Mouse (Mus musculus) stomach, embryonic 14.5 days (tissue): ENCODE results near the gene Pgm5. TPM values are rescaled to one million over a fixed set of nuclear protein-coding genes. Genes with fewer than 3 reads are reported as not detected.

Experiments used
- ATAC-seq: fragments of 200-750 bp; cut with Nextera tagmentation; 2 replicates; pipeline ENCODE4 v1.8.0; 2017; ENCODE audit warnings: low read depth, moderate TSS enrichment; ENCODE audit not compliant: insufficient number of reproducible peaks, insufficient read depth, low FRiP score
- H3K27ac ChIP-seq: fragments of 300-500 bp; sonication (generic); 2 replicates; pipeline ENCODE4 v1.5.1; 2014; ENCODE audit warnings: mild to moderate bottlenecking, low read length, moderate library complexity, mixed read lengths
- H3K27me3 ChIP-seq: fragments of 300-500 bp; sonication (generic); 2 replicates; pipeline ENCODE4 v1.6.1; 2014; ENCODE audit warnings: low read length, control low read depth, mixed read lengths; ENCODE audit not compliant: control insufficient read depth, insufficient read depth
- H3K36me3 ChIP-seq: fragments of 300-500 bp; sonication (generic); 2 replicates; pipeline ENCODE4 v1.6.1; 2014; ENCODE audit warnings: mild to moderate bottlenecking, control low read depth, low read length, moderate library complexity, mixed read lengths; ENCODE audit not compliant: control insufficient read depth, insufficient read depth
- H3K4me1 ChIP-seq: fragments of 300-500 bp; sonication (generic); 2 replicates; pipeline ENCODE4 v1.6.1; 2014; ENCODE audit warnings: low read length, control low read depth, mixed read lengths; ENCODE audit not compliant: control insufficient read depth, insufficient read depth
- H3K4me2 ChIP-seq: fragments of 300-500 bp; sonication (generic); replicated peaks from 2 replicates; pipeline ENCODE4 v1.6.1; 2014; ENCODE audit warnings: low read depth, low read length, control low read depth
- H3K4me3 ChIP-seq: fragments of 300-500 bp; sonication (generic); 2 replicates; pipeline ENCODE4 v1.5.1; 2014; ENCODE audit warnings: low read depth, low read length, control low read depth
- H3K9ac ChIP-seq: fragments of 300-500 bp; sonication (generic); replicated peaks from 2 replicates; pipeline ENCODE4 v1.6.1; 2014; ENCODE audit warnings: low read depth, mild to moderate bottlenecking, control low read depth, low read length, moderate library complexity, mixed read lengths
- H3K9me3 ChIP-seq: fragments of 300-500 bp; sonication (generic); 2 replicates; pipeline ENCODE4 v1.6.1; 2016; ENCODE audit warnings: low read depth, low read length, control low read depth; ENCODE audit not compliant: control insufficient read depth
- WGBS: fragments of 180-500 bp; shearing (Covaris S2); extraction: QIAGEN DNeasy Blood & Tissue Kit; methylation state at CpG from one replicate; pipeline ENCODE4 v1.1.7; 2014; 5-methylcytosine and 5-hydroxymethylcytosine counted together
- polyA plus RNA-seq: library from polyadenylated mRNA; unstranded; fragments of >200 nt; fragmentation: Nextera tagmentation; extraction: Ambion mirVana; gene quantifications from 2 replicates; pipeline ENCODE4 v1.2.1, GENCODE M21; 2014

Pgm5 gene
- polyA plus RNA-seq, 1 experiment from 2014 or later: 20.3 TPM

DNA sequence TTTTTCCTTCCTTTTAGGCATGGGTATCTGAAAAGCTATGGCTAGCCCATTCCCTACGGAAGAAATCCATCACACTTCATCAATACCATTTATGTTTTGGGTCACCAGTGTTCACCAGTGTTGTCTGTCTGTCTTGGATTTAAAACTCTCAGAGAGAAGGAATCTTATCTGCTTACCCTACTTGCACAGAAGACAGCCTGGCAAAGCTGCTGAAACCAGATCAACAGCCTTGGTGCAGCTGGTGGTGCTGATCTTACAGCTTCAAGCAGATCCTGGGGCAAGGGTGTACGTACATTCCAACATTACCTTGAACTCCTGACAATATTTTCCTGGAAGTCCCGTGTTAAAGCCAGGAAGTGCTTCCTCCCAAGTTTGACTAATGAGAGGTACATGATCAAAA lies 55.6 kb downstream of the Pgm5 start:
- WGBS: 79% methylated on average over 3 of the region's 3 CpGs
- Histone ChIP-seq H3K9me3 (no peaks in the 10 kb centered on the region), H3K36me3 (no peaks in the 10 kb centered on the region), H3K4me2 (no peak overlapping the region), H3K9ac (no peak overlapping the region), H3K4me1 (no peaks in the 10 kb centered on the region), H3K27ac (no peak overlapping the region), H3K27me3 (no peaks in the 10 kb centered on the region), H3K4me3 (no peak overlapping the region)
- ATAC-seq: no peak

DNA sequence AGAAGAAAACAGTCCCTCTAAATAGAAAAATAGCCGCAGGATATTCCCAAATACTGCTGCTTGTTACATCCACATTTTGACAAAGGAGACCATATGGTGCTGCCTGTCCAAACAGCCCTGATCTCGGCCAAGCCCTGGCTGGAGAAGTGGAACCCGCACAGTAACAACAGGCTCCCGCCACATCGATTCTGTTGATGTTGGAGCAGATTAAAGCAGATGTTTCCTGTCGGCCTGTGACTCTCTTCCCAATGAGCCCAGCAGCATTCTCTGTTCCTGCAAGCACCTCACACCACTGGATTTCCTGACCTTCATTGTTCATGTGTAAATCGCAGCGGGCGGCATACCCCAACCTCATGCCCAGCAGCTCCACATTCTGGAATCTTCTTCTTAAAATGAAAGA lies 64.0 kb downstream of the Pgm5 start:
- no peaks in the 10 kb centered on the region for H3K27me3 ChIP-seq
- no peak overlapping the region for H3K4me3 ChIP-seq
- no peak overlapping the region for H3K9ac ChIP-seq
- no peak for ATAC-seq
- peak overlapping the region; percentile 66 for H3K27ac ChIP-seq
- peaks cover 5% of the 10 kb centered on the region; the same call in 1 of the 2 replicates for H3K4me1 ChIP-seq
- 47% methylated on average over 9 of the region's 9 CpGs for WGBS
- H3K4me2 ChIP-seq: no peak overlapping the region
- no peaks in the 10 kb centered on the region for H3K36me3 ChIP-seq
- no peaks in the 10 kb centered on the region for H3K9me3 ChIP-seq

DNA sequence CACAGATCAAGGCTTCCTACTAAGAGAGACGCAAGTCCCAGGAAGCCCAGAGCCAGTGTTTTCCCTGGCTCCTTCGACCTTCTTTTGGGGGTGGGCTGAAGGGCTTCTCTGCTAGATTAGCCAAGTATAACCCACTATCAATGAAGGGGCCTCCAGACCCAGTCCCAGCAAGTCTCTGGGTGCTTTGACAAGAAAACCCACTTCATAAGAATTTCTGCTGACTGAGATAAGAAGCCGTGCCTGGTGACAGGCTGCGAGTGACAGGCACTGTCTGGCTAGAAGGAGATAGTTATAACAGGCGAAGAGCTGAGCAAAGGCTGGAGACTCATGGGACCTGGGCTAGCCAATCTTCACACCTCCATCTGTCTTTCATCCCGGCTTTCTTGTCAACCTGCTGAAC lies 67.3 kb downstream of the Pgm5 start:
- peak; percentile 33; the same call in 1 of the 2 replicates for ATAC-seq

DNA sequence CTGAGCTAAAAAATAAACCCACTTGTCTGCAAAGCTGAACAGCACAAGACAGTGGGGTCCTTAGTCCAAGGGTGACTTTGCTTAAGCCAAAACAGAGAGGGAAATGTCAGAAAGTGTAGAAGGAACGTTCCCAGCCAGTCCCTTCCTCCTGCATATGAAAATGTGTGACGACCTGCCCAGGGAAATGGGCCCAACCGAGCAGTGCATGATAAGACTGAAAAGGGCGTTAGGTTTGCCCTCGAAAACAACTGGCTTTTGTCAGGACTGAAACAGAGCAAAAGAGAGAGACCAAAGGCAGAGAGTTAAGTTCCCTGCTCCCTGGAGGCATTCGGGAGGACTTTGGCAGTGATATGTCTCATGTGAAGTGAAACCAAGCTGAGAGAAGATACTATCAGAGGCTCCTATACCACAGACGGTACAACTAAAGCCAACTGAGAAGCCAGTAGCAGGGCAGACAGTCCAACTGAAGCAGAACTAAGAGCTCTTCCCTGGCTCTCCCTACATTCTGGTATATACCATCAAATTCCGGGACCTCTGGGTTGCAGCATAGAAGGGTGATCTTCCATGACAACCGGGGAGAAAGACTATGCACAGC lies 68.0 kb downstream of the Pgm5 start:
- no peaks in the 10 kb centered on the region for H3K36me3 ChIP-seq
- no peak overlapping the region for H3K9ac ChIP-seq
- no peaks in the 10 kb centered on the region for H3K27me3 ChIP-seq
- no peaks in the 10 kb centered on the region for H3K9me3 ChIP-seq
- no peak overlapping the region for H3K4me2 ChIP-seq
- WGBS: 75% methylated on average over 9 of the region's 9 CpGs
- ATAC-seq: no peak
- no peak overlapping the region for H3K4me3 ChIP-seq
- H3K27ac ChIP-seq: no peak overlapping the region
- peaks cover 5% of the 10 kb centered on the region; the same call in 1 of the 2 replicates for H3K4me1 ChIP-seq

More for the DNA sequence above, 67.3 kb downstream of the Pgm5 start:
- Histone ChIP-seq H3K4me3 (no peak overlapping the region), H3K9ac (no peak overlapping the region), H3K4me1 (peaks cover 5% of the 10 kb centered on the region; the same call in 1 of the 2 replicates), H3K36me3 (no peaks in the 10 kb centered on the region), H3K27me3 (no peaks in the 10 kb centered on the region), H3K27ac (no peak overlapping the region), H3K9me3 (no peaks in the 10 kb centered on the region), H3K4me2 (no peak overlapping the region)
- WGBS: 68% methylated on average over 6 of the region's 6 CpGs

DNA sequence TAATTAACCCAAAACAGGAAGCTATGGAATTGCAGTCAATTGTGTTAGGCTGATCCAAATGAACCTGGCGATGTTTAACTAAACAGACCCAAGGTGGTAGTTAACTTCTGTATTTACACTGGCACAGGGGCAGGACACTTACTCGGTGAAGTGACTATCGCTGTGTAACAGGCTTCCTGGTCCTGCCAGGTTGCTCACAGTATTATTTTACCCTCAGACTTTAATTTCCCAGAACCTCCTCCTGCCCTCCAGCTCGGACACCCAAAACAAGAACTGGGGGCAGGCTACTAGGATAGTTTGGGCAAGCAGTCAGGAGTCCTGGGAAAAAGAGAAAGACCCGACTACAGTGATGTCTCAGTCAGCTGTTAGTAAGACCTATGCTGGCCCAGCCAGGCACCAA lies 68.8 kb downstream of the Pgm5 start:
- WGBS: 78% methylated on average over 5 of the region's 5 CpGs
- Histone ChIP-seq H3K36me3 (no peaks in the 10 kb centered on the region), H3K4me1 (peaks cover 4% of the 10 kb centered on the region; the same call in 1 of the 2 replicates), H3K4me2 (no peak overlapping the region), H3K9me3 (no peaks in the 10 kb centered on the region), H3K27me3 (no peaks in the 10 kb centered on the region), H3K9ac (no peak overlapping the region), H3K27ac (no peak overlapping the region), H3K4me3 (no peak overlapping the region)
- ATAC-seq: no peak

DNA sequence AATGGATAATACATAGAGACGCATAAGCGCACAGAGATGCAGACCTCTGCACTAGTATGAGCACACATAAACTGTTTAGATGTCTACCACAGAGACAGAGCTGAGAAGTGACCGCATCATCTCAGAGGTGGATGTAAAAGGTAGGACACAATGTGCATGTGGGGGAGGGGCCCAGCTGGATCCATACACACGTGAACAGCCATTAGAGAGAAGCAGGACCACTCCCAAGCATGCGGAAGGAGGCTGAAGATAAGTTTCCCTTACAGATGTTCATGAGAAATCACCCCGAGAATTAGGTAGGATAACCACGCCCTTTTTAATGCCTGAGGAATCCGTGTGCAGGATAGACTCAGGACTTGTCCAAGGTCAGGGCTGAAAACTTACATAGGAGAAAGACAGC lies 75.8 kb downstream of the Pgm5 start:
- H3K27me3 ChIP-seq: no peaks in the 10 kb centered on the region
- no peak overlapping the region for H3K27ac ChIP-seq
- no peak for ATAC-seq
- H3K4me1 ChIP-seq: peaks cover 28% of the 10 kb centered on the region; the same call in 1 of the 2 replicates
- 76% methylated on average over 8 of the region's 8 CpGs for WGBS
- no peak overlapping the region for H3K4me3 ChIP-seq
- no peaks in the 10 kb centered on the region for H3K9me3 ChIP-seq
- H3K4me2 ChIP-seq: no peak overlapping the region
- no peak overlapping the region for H3K9ac ChIP-seq
- no peaks in the 10 kb centered on the region for H3K36me3 ChIP-seq

DNA sequence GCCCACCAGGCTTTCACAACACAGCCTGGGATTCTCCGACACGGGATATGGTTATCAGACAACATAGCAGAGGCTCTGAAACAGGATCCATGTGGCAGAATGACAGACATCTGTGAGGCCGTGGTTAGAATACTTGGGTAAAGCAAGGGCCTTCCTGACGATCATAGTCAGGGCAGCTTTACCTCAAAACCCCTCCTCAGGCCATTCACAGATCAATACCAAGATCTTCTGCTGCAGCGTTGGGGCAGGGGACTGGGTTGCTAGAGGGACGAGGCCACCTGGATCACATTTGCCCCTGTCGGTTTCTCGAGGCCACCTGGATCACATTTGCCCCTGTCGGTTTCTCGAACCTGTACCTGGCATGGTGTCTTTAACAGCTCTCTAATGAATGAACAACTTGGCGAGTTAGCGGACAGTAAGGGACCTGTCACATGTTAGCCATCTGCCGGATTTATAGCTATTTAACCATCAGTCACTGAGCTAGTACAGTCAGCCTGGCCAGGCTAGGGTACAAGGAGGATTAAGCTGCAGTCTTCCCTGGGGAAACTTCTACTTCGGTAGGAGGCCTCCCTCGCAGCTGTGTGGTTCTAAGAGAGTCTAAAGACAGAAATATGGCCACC lies 76.5 kb downstream of the Pgm5 start:
- Histone ChIP-seq H3K36me3 (no peaks in the 10 kb centered on the region), H3K4me3 (no peak overlapping the region), H3K4me2 (no peak overlapping the region), H3K27me3 (no peaks in the 10 kb centered on the region), H3K9me3 (no peaks in the 10 kb centered on the region), H3K27ac (peak overlapping the region; percentile 7; the same call in 1 of the 2 replicates), H3K4me1 (peaks cover 31% of the 10 kb centered on the region; the same call in 1 of the 2 replicates), H3K9ac (no peak overlapping the region)
- no peak for ATAC-seq
- 65% methylated on average over 15 of the region's 15 CpGs for WGBS

DNA sequence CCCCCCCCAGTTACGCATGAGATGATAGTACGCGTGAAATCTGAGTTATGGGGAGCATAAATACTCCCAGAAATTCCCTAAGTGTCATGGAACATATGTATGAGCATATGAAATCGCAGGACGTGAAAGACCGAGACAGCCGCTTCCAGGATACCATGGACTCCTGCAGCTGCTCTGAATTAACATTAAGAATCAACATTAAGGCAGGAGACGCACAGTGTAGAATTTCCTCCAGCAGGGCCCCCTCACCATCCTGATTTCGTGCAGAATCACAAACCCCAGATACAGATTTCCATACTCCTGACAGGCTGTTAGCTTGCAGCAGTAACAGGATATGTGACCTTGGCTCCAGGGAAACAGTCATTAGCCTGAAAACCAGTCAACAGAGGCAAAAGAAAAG lies 77.9 kb downstream of the Pgm5 start:
- 0 out of 2 replicates have a peak overlapping the region, but pooled peaks have one; percentile 3 for H3K4me2 ChIP-seq
- H3K27me3 ChIP-seq: no peaks in the 10 kb centered on the region
- no peak overlapping the region for H3K9ac ChIP-seq
- peaks cover 36% of the 10 kb centered on the region; the same call in 1 of the 2 replicates for H3K4me1 ChIP-seq
- ATAC-seq: no peak; the same call in 1 of the 2 replicates
- peak overlapping the region; percentile 55 for H3K27ac ChIP-seq
- WGBS: 34% methylated on average over 9 of the region's 9 CpGs
- H3K4me3 ChIP-seq: no peak overlapping the region
- H3K36me3 ChIP-seq: no peaks in the 10 kb centered on the region
- H3K9me3 ChIP-seq: no peaks in the 10 kb centered on the region
